Mouse (Mus musculus): Measurements from ENCODE around the gene Qser1.

The Qser1 gene

GRCm38 (mm10) chr2:104736241-104736640 is 80.3 kb downstream of the Qser1 start:
- no peak for DNase-seq (ENCODE audit: low spot score in 2 of 2)

DNA sequence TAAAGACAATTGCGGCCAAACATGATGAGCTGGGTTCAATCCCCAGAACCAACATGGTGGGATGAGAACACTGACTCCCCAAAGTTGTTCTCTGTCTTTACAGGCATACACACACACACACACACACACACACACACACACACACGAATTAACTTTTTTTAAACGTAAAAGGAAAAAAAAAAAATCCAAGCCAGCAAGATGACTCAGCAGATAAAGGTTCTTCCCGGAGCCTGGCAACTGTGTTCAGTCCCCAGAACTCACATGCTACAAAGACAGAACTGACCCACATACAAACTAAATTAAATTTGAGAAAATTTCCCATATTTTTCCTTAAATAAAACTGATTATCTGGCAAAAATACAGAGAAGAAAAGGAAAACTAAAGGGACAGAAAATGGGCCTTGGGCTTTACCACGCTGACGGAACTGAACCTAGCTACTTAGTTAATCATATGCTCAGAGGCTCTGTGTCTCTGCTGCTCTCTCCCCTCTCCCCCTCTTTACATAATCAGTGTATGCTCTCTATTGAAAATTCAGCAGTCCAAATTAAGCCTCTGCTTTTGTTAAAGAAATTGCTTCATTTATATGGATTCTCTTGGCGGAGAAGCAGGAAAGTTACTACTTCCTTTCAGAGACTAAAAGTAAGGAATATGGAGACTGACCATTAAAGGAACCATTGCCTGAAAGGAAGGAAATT is 83.9 kb downstream of the Qser1 start:
- DNase-seq (ENCODE audit: low spot score in 2 of 2), result no peak

- no peak for DNase-seq (ENCODE audit: low spot score in 2 of 2)
Observed at GRCm38 (mm10) chr2:104732033-104732444, 84.5 kb downstream of the Qser1 start.

- no peak for DNase-seq (ENCODE audit: low spot score in 2 of 2)
Observed at GRCm38 (mm10) chr2:104727369-104727768, 89.2 kb downstream of the Qser1 start.

GRCm38 (mm10) chr2:104722021-104722420 is 94.5 kb downstream of the Qser1 start:
- DNase-seq (ENCODE audit: low spot score in 2 of 2), result no peak

DNA sequence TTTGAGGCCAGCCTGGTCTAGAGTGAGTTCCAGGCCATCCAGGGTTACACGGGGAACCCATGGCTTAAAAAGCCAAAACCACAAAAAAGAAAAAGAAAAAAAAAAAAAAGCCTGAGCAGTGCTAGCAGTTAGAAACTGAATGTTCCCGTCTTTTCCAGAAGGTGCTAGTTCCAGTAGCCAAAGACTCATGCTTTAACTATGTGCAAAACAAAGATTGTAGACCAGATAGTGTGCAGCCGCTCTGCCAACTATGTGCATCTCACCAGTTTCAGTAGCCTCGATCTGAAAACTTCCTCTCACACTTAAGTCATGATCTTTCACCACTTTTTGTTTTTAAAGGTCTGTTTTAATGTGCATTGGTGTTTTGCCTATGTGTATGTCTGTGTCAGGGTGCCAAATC is 98.7 kb downstream of the Qser1 start:
- no peak for DNase-seq (ENCODE audit: low spot score in 2 of 2)

- no peak for DNase-seq (ENCODE audit: low spot score in 2 of 2)
Observed at GRCm38 (mm10) chr2:104717231-104717735, 99.3 kb downstream of the Qser1 start.

DNA sequence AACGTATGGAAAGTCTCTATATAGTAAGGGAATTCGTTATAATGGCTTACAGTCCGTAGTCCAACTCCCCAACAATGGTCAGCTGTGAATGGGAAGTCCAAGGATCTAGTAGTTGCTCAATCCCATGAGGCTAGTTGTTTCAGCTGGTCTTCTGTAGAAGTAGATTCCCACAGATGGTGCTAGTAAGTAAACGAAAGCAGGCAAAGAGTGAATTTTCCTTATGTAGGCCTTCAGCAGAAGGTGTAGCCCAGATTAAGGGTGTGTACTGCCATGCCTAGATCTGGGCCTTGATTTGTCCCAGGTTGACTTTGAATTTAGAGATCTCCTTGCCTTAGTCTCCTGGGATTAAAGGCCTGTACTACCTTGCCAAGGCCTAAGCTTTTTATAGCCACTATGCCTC is 100.3 kb downstream of the Qser1 start, which contains the start of gene Pin1rt1:
Gene Pin1rt1 (minus strand): TSS at position 101 of the 400 bp plus-strand sequence.
- no peak for DNase-seq (ENCODE audit: low spot score in 2 of 2)

GRCm38 (mm10) chr2:104714254-104714691 is 102.3 kb downstream of the Qser1 start:
- DNase-seq (ENCODE audit: low spot score in 2 of 2), result no peak

- DNase-seq (ENCODE audit: low spot score in 2 of 2), result no peak
Observed at GRCm38 (mm10) chr2:104712486-104712809, 104.1 kb downstream of the Qser1 start.

GRCm38 (mm10) chr2:104711585-104712485 is 104.7 kb downstream of the Qser1 start, which contains the start of gene Tcp11l1:
Tcp11l1 (minus strand) TSS chr2:104712169.
- DNase-seq (ENCODE audit: low spot score in 2 of 2), result peak; percentile 25 to 77

DNA sequence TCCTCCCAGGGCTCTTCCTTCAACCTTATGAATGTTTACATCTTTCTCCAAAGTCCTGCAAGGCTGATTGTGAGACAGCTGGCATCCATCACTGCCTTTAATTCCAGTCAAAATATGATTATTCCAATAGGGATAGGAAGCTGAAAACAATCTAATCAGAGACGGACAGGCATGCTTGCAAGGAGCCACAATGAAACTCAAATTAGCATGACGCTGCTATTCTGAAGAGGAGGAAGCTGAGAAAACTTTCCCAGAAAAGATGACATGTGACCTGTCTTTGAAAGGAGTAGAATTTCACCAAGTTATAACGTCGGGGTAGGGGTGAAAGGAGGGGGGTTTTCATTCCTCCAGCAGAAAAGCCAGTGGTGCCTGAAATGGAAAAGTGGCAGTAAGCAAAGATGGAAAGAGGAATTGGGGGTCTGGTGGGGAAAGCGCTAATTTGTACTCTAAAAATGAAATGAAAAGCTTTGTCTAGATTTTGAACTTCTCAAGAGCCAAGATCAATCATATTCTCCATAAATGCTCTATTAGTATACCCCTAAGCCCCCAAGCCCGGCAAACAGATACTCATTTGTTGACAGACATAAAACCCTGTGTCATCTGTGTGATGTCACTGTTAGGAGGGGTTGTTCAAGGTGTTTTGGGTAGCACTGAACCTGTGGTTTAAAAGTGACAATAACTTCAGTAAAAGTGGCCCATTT is 105.7 kb downstream of the Qser1 start:
- no peak for DNase-seq (ENCODE audit: low spot score in 2 of 2)

DNA sequence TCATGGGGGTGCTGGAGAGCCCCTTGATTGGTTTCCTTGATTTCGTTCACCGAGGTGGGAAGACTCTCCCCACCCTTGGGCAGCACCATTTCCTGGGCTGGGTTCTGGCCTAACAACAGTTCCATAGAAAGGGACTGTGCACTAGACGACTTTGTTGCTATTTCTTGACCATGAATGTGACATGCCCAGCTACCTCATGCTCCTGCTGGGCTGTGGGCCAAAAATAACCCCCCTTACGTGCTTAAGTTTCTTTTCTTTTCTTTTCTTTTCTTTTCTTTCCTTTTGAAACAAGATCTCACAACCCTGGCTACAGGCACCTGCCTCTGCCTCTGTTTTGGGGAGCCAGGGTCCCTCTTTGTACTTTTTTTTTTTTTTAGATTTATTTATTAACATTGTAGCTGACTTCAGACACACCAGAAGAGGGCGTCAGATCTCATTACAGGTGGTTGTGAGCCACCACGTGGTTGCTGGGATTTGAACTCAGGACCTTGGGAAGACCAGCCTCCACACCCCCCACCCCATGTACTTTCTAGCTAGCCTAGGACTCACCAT is 106.7 kb downstream of the Qser1 start:
- no peak for DNase-seq (ENCODE audit: low spot score in 2 of 2)
